Mouse (Mus musculus) olfactory bulb, adult 2 months (tissue): ENCODE measurements around the gene Ager.

Experiments
- CTCF ChIP-seq: fragments of 200-500 bp; IDR thresholded peaks from 2 replicates; pipeline ENCODE4 v1.5.1; 2012; ENCODE audit warnings: low read depth, mild to moderate bottlenecking, low read length, moderate library complexity; ENCODE audit not compliant: insufficient read depth
- POLR2A ChIP-seq: fragments of 200-500 bp; IDR thresholded peaks from 2 replicates; pipeline ENCODE4 v1.6.1; 2012; ENCODE audit warnings: mild to moderate bottlenecking, low read depth, low read length, moderate library complexity; ENCODE audit not compliant: insufficient read depth

- TF ChIP-seq CTCF (no peak), POLR2A (no peak)
Measured at GRCm38 (mm10) chr17:34639461-34640255, 42.0 kb downstream of the Ager start.
